Mouse (Mus musculus) fibroblast of lung, adult 2 months (primary cell): ENCODE measurements at regions not wholly inside any gene's neighbourhood (a gene's known extent, or its start where the extent isn't known, plus 50 kb on each side); places are given as distances from the start of the nearest gene placed in this dataset.

Experiments used
- DNase-seq: peaks from one replicate; pipeline ENCODE4 v3.0.0-alpha.2; 2011; ENCODE audit warnings: low read depth

DNA sequence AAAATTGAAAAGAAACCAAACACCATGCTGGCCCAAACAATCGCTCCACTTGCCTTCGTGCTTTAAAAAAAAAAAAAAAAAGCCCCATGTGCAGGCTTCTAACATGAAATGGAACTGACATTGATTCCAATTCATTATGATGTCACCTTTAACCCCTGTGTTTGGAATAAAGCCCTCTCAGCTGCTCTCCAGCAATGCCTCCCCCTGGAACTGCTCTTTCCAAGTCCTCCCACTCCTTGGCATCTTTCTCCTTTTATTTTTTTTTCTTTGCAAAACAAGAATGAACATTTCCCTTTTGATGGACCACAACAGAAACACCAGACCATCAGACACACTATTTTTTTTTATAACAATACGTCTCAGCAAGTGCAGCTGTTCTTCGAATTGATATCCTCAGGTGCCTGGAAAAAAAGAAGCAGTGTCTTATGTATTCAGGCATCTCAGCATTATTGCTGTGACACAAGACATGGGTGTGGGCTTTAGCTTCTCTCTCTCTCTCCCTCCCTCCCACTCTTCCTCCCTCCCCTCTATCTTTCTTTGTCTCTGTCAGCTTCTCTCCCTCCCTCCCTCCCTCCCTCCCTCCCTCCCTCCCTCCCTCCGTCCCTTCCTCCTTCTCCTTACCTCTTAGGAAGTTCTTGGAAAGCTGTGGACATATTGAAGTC lies 152.3 kb upstream of the Pitrm1 start:
- DNase-seq = no peak

- no peak for DNase-seq
Observed at GRCm38 (mm10) chr13:6397648-6398047, 150.3 kb upstream of the Pitrm1 start.

- peak; percentile 32 for DNase-seq
Observed at GRCm38 (mm10) chr13:6431821-6432220, 116.1 kb upstream of the Pitrm1 start.

DNA sequence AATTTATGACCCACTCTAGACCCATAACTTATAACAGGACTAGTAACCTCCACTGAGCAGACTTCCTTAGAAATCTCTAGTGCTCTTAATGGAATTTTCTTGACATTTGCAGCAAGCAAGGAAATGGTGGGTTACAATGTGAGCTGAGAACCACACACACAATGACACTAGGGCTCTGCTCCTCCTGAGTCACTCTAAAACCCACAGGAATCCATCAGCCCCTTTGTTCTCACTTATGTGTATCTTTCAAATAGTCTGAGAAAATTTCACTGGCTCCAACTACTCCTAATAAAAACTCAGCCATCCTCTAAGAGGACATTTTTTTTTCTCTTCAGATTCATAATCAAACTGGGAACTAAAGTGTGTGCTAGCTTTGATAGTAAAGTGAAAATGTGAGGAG lies 101.0 kb upstream of the Pitrm1 start:
- no peak for DNase-seq

GRCm38 (mm10) chr13:6461363-6461762 lies 86.6 kb upstream of the Pitrm1 start:
- DNase-seq = peak; percentile 44

- no peak for DNase-seq
Observed at GRCm38 (mm10) chr13:6465911-6466419, 82.0 kb upstream of the Pitrm1 start.

DNA sequence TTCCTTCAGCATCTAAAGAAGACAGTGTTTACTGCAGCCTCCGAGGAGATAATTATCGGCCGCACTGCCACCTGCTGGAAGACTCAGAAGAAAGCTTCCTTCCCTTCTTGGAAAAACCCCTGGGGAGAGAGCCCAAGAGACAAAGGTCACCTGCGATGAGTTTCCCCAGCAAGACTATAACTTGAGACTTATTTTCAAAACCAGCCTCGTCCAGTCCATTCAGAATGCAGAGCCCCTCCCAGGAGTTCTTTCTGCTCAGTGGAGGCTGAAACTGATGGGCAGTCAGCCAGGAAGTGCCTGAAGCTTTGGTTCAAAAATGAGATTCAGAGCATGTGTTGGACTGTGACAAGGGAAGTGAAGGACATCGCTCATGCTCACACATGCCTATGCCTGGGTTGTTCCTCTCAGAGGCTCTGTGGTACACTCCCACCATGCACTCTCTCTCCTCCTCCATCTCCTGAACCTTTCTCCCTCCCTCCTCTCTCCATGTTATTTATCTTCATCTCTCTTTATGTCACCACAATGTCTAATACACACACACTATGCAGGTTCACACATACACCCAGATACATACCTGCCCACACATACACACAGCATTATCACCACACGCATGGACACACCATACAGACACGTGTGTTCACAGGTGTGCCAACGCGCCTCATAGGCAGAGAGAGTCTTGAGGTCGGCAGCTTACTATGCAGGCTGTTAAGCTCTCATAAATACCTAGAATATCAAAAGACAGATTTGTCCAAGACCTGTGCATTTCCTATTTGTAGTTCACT lies 78.3 kb upstream of the Pitrm1 start:
- DNase-seq = no peak

DNA sequence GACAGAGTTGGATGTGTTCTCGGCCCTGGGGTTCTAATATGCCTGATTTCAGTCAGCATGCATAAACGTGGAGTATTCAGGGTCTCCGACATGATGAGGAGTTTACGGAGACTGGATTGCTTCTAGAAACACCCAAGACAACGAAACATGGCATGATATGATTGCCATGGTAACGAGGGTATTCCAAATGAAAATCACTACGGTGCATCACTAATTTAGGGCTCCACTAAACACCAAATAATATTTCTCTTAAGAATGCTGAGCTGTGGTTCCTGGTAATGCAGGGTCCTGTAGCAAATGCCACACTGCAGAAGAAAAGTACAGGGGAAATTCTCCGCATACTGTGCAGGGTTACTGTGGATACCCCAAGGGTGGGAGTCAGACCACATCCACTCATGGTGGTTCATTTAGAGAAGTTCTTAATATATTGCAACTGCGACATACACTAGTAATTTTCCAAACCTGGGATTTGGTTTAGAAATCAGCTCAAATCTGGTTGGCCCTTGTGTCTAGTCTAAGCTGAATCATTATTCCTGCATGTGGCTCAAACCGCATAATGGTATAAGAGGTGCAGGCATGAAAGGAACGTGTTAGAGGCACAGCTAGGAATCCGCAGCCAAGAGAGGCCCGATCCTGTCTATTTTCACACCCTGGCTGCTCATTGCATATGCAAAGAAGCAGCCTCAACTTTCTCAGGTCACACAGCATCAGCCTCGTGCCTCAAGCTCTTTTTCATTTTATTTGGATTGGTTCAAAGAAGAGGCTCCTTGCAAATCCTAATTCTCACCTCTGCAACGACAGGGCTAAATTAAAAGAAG lies 77.5 kb upstream of the Pitrm1 start:
- DNase-seq = no peak

DNA sequence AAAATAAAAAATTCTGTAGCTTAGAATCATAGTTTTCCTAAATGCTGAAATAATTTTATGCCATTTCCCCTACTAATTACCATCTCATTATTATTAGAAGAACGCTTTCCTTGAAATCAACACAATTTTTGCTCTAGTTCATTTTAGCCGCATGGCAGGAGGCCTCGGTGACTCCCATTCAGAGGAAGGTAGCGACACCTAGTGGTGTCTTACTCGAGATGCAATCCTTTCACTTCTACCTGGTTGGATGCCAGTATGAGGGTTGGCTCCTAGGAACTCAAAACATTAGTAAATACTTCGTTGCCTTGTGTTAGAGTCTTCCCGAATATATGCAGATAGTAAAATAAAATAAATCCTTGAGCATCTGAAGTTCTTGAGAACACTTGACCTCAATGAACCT lies 76.3 kb upstream of the Pitrm1 start:
- DNase-seq = peak; percentile 51

DNA sequence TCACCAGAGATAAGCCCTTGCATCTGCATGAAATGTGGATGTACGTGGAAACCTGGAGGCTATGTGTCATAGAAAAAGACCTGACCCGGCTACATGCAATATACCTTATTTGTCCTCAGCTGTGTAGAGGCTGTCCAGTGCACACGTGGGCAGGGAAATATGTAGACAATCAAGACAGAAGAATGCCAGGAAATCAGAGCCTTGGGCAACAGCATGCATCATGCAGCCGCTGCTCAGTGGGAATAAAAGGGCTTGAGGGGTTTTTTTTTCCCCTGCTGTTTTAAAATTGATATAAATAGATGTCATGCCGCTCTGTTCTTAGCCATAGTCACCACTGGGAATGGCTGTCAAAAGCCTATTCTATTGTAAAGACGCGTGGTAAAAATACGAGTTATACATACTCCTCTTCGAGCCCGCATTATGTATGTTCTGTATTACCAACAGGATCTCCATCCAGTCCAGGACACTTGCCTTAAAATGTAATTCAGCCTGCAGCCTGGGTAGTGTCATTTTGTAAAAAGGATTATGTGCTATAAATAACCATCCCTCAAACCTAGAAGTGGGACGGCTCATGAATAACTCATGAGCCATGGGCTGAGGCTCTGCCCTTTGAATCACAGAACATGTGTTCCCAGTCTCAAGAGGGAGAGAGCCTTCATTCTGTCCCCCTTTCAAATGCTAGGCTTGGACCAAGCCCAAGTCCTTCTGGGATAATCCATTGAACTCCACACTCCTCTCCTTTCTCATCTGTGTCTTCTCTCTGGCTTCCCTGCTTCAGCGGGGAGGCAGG lies 74.4 kb upstream of the Pitrm1 start:
- DNase-seq = no peak

- DNase-seq = no peak
Observed at GRCm38 (mm10) chr13:6479667-6480066, 68.3 kb upstream of the Pitrm1 start.

GRCm38 (mm10) chr13:6484418-6484817 lies 63.5 kb upstream of the Pitrm1 start:
- DNase-seq = no peak

DNA sequence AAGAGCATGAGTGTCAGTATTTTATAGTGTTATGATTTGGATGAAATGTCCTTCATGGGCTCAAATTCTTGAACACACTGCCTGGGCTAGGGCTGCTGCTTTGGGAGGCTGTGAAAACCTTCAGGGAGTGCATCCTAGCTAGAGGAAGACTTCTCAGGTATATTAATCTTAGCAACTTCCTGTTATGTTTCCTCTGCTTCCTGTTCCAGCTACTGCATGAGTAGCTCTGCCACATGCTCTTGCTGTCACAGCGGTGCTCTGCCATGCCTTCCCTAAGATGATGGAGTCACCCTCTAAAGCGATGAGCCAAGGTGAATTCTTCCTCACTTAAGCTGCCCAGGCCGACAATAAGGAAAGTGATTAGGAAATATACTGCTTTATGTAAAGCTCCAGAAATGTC lies 60.1 kb upstream of the Pitrm1 start:
- DNase-seq = no peak

GRCm38 (mm10) chr13:6492916-6493619 lies 54.9 kb upstream of the Pitrm1 start:
- DNase-seq = peak; percentile 49
